Mouse (Mus musculus): ENCODE data around the gene Nr5a2.

Gene Nr5a2

DNA sequence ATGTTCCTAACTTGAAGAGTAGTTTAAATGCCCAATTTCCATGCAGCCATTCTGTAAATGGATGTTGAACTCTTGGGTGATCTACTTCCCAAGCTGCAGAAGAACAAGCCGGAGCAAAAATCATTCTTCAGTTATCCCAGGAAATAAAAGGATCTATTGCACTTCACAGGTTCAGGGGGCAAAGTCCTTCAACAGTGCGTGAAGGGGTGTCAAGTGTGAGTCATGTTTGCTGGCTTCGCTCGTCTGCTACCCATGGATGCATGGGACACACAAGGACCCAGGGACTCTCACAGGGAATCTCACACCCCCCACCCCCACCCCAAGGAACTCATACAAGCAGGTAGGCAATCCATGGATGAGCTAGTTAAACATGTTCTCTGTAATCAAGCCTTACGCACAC is 29.2 kb downstream of the Nr5a2 start:
- POLR2A ChIA-PET, result interaction anchor here in 2 of 4 experiments (0.6 to 2.3 kb wide), 7 partner anchors 10 to 1080 kb away, joined by 3 to 5 read pairs (median 4); no protein-coding TSS in a partner anchor
- CTCF ChIA-PET, result interaction anchor here in 1 of 4 experiments (0.7 kb wide), 1 partner anchor 223 kb away, joined by 3 read pairs; no protein-coding TSS in a partner anchor

- CTCF ChIA-PET, result interaction anchor here in 1 of 4 experiments (0.6 kb wide), 1 partner anchor 16 kb away, joined by 3 read pairs; no protein-coding TSS in a partner anchor
These were observed 30.5 kb downstream of the Nr5a2 start for GRCm38 (mm10) chr1:136929743-136930142.

GRCm38 (mm10) chr1:136927428-136927827 is 32.8 kb downstream of the Nr5a2 start:
- ChIA-PET POLR2A (interaction anchor here in 1 of 4 experiments (1.4 to 1.6 kb wide), 4 partner anchors 11 to 21 kb away, joined by 3 to 7 read pairs (median 4); no protein-coding TSS in a partner anchor), CTCF (interaction anchor here in 1 of 4 experiments (1.0 kb wide), 1 partner anchor 77 kb away, joined by 3 read pairs; no protein-coding TSS in a partner anchor)

More at GRCm38 (mm10) chr1:136929743-136930142, 30.5 kb downstream of the Nr5a2 start:
- POLR2A ChIA-PET, result no interaction called here

DNA sequence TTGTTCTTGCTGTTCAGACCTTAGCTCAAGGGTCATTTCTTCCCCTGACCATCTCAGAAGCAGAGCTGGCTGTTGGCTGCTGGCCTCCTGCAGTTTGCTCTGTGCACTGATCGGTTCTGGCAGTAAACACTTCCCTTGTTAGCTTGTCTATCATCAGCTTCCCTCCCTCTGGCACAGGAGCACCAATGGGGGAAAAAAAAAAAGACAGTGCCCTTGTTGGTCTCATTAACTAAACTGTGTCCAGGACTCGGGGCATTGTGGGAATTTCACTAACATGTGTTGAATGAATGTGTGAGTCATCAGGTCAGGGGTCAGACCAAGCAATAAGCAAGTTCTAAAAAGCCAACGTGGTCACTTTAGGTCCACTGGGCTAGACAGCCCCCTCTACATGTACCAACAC is 34.2 kb downstream of the Nr5a2 start:
- CTCF ChIA-PET, result interaction anchor here in 1 of 4 experiments (0.7 kb wide), 2 partner anchors 152 to 1974 kb away, joined by 4 to 5 read pairs; no protein-coding TSS in a partner anchor

GRCm38 (mm10) chr1:136920089-136920488 is 40.2 kb downstream of the Nr5a2 start:
- ChIA-PET CTCF (interaction anchor here in 2 of 4 experiments (0.5 to 0.6 kb wide), 2 partner anchors 9 to 963 kb away, joined by 3 to 5 read pairs; no protein-coding TSS in a partner anchor), POLR2A (interaction anchor here in 1 of 4 experiments (1.7 to 2.1 kb wide), 2 partner anchors 8 to 11 kb away, joined by 5 to 6 read pairs; no protein-coding TSS in a partner anchor)

More for the DNA sequence above, 34.2 kb downstream of the Nr5a2 start:
- POLR2A ChIA-PET, result interaction anchor here in 2 of 4 experiments (1.3 to 2.1 kb wide), 6 partner anchors 9 to 25 kb away, joined by 3 to 8 read pairs (median 4); no protein-coding TSS in a partner anchor

DNA sequence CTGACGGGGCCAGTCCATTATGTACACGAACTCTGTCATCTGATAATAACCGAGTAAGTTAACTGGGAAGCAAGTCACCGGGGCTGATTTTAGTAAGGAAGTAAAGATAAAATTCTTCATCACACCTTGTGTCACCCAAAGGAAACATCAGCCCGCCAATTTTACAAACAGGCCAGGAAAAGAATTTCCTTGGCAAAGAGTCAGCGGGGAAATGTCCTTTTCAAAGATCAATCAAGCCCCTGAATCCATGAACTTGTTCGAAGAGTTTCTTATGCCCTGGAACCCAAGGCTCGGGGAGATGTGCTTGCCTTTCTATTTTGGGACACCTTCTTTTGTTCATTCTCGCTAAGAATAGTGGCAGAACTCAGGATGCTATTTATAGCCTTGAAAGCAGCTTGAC is 41.5 kb downstream of the Nr5a2 start:
- CTCF ChIA-PET, result interaction anchor here in 1 of 4 experiments (0.6 kb wide), 1 partner anchor 32 kb away, joined by 3 read pairs; no protein-coding TSS in a partner anchor
- POLR2A ChIA-PET, result interaction anchor here in 2 of 4 experiments (0.6 to 1.3 kb wide), 5 partner anchors 23 to 915 kb away, joined by 3 to 9 read pairs (median 3); no protein-coding TSS in a partner anchor

DNA sequence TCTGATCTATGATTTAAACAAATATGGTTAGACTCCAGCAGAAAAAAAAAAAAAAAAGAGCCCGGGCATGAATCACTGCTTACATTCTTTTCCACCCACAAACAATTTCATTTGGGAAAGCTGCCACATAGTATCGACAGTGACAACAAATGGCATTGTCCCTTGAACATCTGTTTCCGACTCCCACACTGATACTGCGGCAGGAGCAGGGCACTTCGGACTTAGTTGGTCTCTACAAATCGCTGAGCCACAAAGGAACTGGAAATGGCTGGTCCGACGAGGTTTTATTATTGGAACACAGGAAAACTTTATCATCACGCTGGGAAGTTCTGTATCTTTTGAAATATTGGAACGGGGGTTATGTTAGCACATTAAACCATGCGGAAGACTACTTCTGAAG is 44.8 kb downstream of the Nr5a2 start:
- CTCF ChIA-PET, result no interaction called here
- POLR2A ChIA-PET, result interaction anchor here in 1 of 4 experiments (0.6 to 1.5 kb wide), 5 partner anchors 10 to 63 kb away, joined by 3 to 6 read pairs (median 4); no protein-coding TSS in a partner anchor

- POLR2A ChIA-PET, result interaction anchor here in 1 of 4 experiments (0.6 to 2.3 kb wide), 5 partner anchors 9 to 806 kb away, joined by 3 to 13 read pairs (median 4); no protein-coding TSS in a partner anchor
- CTCF ChIA-PET, result no interaction called here
These were observed 48.3 kb downstream of the Nr5a2 start for GRCm38 (mm10) chr1:136911996-136912395.

DNA sequence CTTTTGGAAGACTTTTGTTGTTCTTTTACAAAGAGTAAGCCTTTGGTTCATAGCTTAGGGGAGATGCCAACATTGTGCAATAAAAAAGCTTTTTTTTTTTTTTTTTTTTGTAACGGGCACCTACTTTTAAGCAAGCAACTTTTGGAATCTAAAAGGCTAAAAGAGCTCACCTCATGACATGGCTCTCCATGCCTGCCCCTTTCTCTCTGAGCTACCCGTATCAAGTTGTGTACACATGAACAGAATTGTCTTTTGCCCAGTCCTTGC is 48.7 kb downstream of the Nr5a2 start:
- CTCF ChIA-PET, result interaction anchor here in 2 of 4 experiments (0.5 to 0.6 kb wide), 3 partner anchors 9 to 1954 kb away, joined by 3 to 7 read pairs (median 3); no protein-coding TSS in a partner anchor
- POLR2A ChIA-PET, result interaction anchor here in 3 of 4 experiments (0.5 to 2.3 kb wide), 12 partner anchors 9 to 805 kb away, joined by 3 to 13 read pairs (median 4); no protein-coding TSS in a partner anchor

GRCm38 (mm10) chr1:136910741-136911593 is 49.3 kb downstream of the Nr5a2 start:
- ChIA-PET CTCF (interaction anchor here in 2 of 4 experiments (0.5 to 0.6 kb wide), 5 partner anchors 9 to 1954 kb away, joined by 3 to 7 read pairs (median 3); no protein-coding TSS in a partner anchor), POLR2A (interaction anchor here in 3 of 4 experiments (0.5 to 2.3 kb wide), 10 partner anchors 10 to 173 kb away, joined by 3 to 13 read pairs (median 4); no protein-coding TSS in a partner anchor)

DNA sequence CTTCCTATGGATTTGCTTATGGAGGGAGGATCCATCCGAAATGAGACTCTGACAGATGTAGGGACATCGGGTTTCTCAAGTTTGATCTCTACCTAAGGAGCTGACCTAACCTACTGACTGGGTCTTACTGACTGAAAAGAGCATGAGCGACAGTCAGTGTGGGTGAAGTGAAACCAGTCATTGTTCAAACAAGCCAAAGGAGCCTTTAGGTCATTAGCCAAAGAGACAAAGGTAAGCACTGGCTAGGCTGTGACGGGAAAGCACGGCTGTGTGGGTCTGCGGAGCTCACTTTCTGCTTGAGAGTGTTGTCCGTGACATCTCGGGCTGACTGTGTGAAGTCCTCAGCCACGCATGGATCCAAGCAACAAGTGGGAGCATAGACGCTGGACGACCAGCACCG is 50.1 kb downstream of the Nr5a2 start:
- POLR2A ChIA-PET, result interaction anchor here in 2 of 4 experiments (0.5 to 2.3 kb wide), 4 partner anchors 11 to 172 kb away, joined by 3 to 13 read pairs (median 6); no protein-coding TSS in a partner anchor
- CTCF ChIA-PET, result interaction anchor here in 1 of 4 experiments (0.6 kb wide), 1 partner anchor 15 kb away, joined by 5 read pairs; no protein-coding TSS in a partner anchor

- CTCF ChIA-PET, result interaction anchor here in 2 of 4 experiments (0.6 kb wide), 2 partner anchors 162 to 275 kb away, joined by 3 read pairs; no protein-coding TSS in a partner anchor
These were observed 50.7 kb downstream of the Nr5a2 start for GRCm38 (mm10) chr1:136909494-136910037.

GRCm38 (mm10) chr1:136898130-136898529 is 62.1 kb downstream of the Nr5a2 start:
- ChIA-PET POLR2A (interaction anchor here in 1 of 4 experiments (1.1 to 2.5 kb wide), 3 partner anchors 8 to 55 kb away, joined by 3 to 13 read pairs (median 6); no protein-coding TSS in a partner anchor), CTCF (no interaction called here)

More at GRCm38 (mm10) chr1:136909494-136910037, 50.7 kb downstream of the Nr5a2 start:
- POLR2A ChIA-PET, result interaction anchor here in 2 of 4 experiments (0.5 to 2.3 kb wide), 3 partner anchors 10 to 48 kb away, joined by 3 to 13 read pairs (median 3); no protein-coding TSS in a partner anchor

DNA sequence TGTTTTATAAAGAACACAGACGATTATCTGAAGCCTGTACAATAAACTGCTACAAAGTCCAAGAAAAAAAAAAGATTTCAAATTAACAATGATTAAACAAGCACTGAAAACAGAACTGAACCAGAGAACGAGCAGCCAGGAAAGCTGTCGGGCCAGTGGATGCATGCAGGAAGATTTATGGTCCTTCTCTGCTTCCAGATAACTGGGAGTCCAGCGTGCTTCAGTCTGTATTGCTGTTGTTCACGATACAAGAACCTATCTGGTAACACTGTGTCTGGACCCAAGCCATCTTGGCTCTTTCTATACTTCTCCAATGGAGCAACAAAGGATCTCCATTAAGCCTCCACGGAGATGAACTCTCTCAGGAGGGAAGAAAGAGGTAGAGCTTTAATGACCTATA is 63.9 kb downstream of the Nr5a2 start:
- POLR2A ChIA-PET, result interaction anchor here in 2 of 4 experiments (0.5 to 1.3 kb wide), 2 partner anchors 25 to 61 kb away, joined by 3 to 7 read pairs; no protein-coding TSS in a partner anchor
- CTCF ChIA-PET, result interaction anchor here in 2 of 4 experiments (0.5 to 0.7 kb wide), 2 partner anchors 110 to 163 kb away, joined by 3 read pairs; no protein-coding TSS in a partner anchor

DNA sequence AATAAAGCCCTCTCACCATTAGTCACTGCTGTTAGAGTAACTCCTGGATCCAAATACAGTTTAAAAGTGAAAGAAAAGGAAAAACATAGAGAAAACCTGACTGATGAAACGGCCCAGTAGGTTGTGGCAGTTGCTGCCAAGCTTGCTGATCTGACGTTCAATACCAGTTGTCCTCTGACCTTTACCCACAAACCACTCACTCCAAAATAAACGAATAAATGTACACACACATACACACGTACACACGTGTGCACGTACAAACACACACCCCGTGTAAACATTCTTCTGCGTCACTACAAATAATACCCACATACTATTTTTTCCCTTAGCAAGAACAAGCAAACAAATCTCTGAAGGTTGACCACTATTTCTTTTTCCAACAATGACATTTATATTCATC is 64.4 kb downstream of the Nr5a2 start:
- POLR2A ChIA-PET, result interaction anchor here in 2 of 4 experiments (0.5 to 1.3 kb wide), 2 partner anchors 25 to 62 kb away, joined by 3 to 7 read pairs; no protein-coding TSS in a partner anchor
- CTCF ChIA-PET, result no interaction called here

DNA sequence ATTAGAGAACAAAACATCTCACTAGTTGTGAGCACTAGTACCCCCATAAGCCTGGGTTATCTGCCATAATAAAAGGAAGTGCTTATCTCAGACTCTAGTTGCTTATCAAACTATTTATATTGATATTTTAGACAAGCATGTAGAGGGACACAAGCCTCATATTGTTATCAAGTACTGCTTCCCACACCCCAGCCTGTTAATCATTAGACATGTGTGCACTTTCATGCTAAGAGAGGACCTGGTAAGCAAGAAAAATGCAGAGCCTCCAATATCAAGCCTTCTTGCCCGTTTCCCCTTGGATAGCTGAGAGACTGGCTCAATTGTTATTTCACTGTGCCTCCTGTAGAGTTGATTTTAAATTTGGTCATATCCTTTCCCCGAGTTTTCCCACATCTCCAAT is 65.5 kb downstream of the Nr5a2 start:
- ChIA-PET CTCF (no interaction called here), POLR2A (interaction anchor here in 1 of 4 experiments (0.6 to 0.7 kb wide), 3 partner anchors 9 to 112 kb away, joined by 3 to 4 read pairs (median 3); no protein-coding TSS in a partner anchor)

DNA sequence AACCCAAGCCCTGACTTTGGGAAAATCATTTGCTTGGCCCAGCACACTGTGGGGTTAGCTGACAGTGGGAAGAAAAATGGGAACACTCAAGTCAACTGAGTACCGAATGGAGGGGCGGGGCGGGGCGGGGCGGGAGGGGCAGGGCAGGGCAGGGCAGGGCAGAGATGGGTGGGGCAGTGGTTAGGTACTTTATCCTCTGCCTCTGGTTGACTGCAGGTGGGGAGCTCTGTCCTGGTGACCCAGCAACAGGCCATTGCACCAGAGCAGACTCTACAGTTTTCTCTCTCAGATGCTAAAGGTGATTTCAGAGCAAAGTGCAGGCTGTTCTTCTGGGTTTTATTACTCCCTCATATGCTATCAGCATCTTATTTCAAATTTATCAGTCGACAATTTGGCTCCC is 67.1 kb downstream of the Nr5a2 start:
- POLR2A ChIA-PET, result interaction anchor here in 3 of 4 experiments (0.5 to 2.3 kb wide), 14 partner anchors 8 to 1954 kb away, joined by 3 to 10 read pairs (median 4); no protein-coding TSS in a partner anchor
- CTCF ChIA-PET, result no interaction called here

DNA sequence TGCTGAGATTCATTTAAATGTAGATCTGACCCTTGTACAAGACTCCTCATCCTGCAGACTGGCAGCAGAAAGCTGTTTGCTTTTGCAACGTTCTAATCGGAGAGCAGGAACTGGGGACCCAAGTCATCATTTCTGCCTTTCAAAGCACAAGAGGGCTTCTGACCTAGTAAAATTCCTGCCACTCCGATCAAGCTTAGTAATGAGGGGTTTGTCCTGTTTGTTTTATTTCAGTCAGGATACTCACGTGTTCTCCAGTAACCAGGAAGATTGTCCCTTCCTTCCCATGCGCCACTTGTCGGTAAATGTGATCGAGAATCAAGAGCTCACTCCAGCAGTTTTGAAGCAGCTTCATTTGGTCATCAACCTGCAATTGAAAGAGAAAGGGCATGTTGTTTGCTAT is 69.8 kb downstream of the Nr5a2 start:
- CTCF ChIA-PET, result no interaction called here
- POLR2A ChIA-PET, result interaction anchor here in 2 of 4 experiments (0.9 to 2.1 kb wide), 7 partner anchors 9 to 274 kb away, joined by 3 to 6 read pairs (median 3); no protein-coding TSS in a partner anchor
